Mouse (Mus musculus): Measurements from ENCODE around the gene R3hdm2.

DNA sequence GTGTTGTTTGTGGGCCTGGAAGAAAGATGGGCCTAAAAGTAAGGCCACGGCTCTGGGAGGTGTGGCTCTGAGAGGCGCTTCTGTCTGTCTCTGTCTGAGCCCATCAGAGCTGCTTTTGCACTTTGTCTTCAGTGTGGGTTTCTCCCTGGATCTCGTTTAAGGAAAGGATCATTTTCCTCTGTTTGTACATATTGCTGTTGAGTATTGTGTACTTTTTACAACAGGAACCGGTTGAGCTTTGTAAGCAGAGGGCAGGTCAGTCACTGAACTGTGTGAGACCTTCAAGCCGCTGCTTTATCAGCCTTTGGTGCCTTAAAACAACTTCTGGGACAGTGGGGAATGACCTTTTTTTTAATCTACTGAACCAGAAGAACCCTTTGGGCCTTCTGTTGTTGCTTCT lies 32.0 kb downstream of the R3hdm2 start:
- TF ChIP-seq CTCF (IDR thresholded peaks at IDR 0.05; ENCODE audit: borderline replicate concordance, extremely low read depth, insufficient read depth, insufficient read length) (no peak), POLR2A (IDR thresholded peaks at IDR 0.05; ENCODE audit: borderline replicate concordance, extremely low read depth, insufficient read depth, insufficient read length, poor library complexity, severe bottlenecking) (no peak)

All from brain, embryonic 14.5 days (tissue).